Mouse (Mus musculus): ENCODE measurements around the gene Pom121l2. TPM values are rescaled to one million over a fixed set of nuclear protein-coding genes. Genes with fewer than 3 reads are reported as not detected.

The Pom121l2 gene
- total and polyA plus RNA-seq, 2 experiments from 2014 or later: not detected

DNA sequence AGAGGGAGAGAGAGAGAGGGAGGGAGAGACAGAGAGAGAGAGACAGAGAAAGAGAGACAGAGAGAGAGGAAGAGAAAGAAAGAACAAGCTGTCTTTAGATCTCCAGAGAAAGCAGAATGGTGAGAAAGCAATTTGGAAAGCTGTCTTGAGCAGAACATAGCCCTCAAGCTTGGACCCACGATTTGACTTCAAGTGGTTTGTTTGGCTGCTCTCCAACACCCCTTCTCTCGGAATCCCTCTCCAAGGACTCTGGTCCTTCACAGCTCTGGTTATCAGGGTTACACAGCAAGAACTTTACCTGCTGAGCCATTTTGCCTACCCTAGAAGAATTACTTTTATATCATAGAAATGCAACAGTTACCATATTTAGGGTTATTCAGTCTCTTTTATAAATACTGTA is 11.2 kb upstream of the Pom121l2 start:
- Histone ChIP-seq H3K36me3 (ENCODE audit: insufficient read depth, low read length) (no peaks in the 10 kb centered on the region), H3K9me3 (ENCODE audit: low read length) (peaks cover 3% of the 10 kb centered on the region; the same call in 1 of the 2 replicates), H3K4me3 (ENCODE audit: low read length) (no peak overlapping the region), H3K27me3 (ENCODE audit: insufficient read depth, low read length) (no peaks in the 10 kb centered on the region), H3K9ac (replicated peaks; ENCODE audit: low read length) (no peak overlapping the region), H3K4me2 (ENCODE audit: low read depth, low read length) (no peak overlapping the region), H3K27ac (no peak overlapping the region), H3K4me1 (ENCODE audit: insufficient read depth, low read length) (no peaks in the 10 kb centered on the region)
- DNase-seq (ENCODE audit: low spot score): no peak
- TF ChIP-seq CTCF (IDR thresholded peaks at IDR 0.05; ENCODE audit: low read depth): no peak
- no peak for ATAC-seq
- 53% methylated on average over 2 of the region's 2 CpGs for WGBS

DNA sequence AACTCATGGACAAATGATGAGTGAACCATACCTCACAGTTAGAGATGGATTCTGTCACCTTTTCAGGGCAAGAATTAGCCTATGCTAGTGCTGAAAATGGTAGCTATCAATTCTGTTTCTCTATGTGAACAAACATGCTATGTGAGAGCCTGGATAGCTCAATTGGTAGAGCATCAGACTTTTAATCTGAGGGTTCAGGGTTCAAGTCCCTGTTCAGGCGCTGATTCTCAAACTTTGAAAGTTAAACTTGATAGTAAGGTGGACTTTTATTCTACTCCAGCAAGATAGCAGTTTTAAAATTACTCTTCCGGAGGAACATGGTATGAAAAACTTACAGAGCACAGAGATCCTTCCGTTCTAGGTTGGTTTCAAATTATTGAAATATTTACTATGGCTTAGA is 9.4 kb upstream of the Pom121l2 start:
- H3K27ac ChIP-seq: no peak overlapping the region
- H3K4me3 ChIP-seq (ENCODE audit: low read length): no peak overlapping the region
- TF ChIP-seq CTCF (IDR thresholded peaks at IDR 0.05; ENCODE audit: low read depth): no peak
- ATAC-seq (no peak), DNase-seq (ENCODE audit: low spot score) (no peak)
- 42% methylated on average over 3 of the region's 3 CpGs for WGBS
- H3K4me1 ChIP-seq (ENCODE audit: insufficient read depth, low read length): no peaks in the 10 kb centered on the region
- H3K9me3 ChIP-seq (ENCODE audit: low read length): peaks cover 3% of the 10 kb centered on the region; the same call in 1 of the 2 replicates
- H3K36me3 ChIP-seq (ENCODE audit: insufficient read depth, low read length): no peaks in the 10 kb centered on the region
- H3K9ac ChIP-seq (replicated peaks; ENCODE audit: low read length): no peak overlapping the region
- H3K4me2 ChIP-seq (ENCODE audit: low read depth, low read length): no peak overlapping the region
- H3K27me3 ChIP-seq (ENCODE audit: insufficient read depth, low read length): no peaks in the 10 kb centered on the region

DNA sequence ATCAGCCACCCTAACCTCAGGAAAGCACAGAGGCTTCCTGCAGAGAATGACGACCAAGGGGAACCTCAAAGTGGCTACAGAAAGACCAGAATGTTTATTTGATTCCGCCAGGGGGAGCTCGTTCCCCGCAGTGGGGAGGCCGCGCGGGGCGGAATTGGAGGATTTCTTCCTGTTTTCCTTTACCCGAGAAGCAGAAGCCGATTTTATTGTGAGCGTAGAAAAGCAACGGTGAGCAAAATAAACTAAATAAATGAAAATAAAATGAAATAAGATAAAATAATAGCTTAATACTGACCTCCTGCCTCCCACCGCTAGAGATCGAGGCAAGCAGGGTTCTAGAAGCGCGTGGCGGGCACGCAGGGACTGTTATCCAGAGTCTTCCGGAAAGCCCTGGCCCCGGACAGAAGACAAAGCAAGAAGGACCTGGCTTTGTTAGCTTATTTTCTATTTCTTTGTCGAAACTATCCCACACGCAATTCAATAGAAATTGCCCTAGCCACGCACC is 6.7 kb upstream of the Pom121l2 start:
- no peaks in the 10 kb centered on the region for H3K4me1 ChIP-seq (ENCODE audit: insufficient read depth, low read length)
- DNase-seq (ENCODE audit: low spot score) (peak; percentile 94), ATAC-seq (peak; percentile 88)
- peak overlapping the region; percentile 77 for H3K4me3 ChIP-seq (ENCODE audit: low read length)
- H3K27ac ChIP-seq: peak overlapping the region; percentile 91
- peak overlapping the region; percentile 74 for H3K9ac ChIP-seq (replicated peaks; ENCODE audit: low read length)
- WGBS: under 1% methylated on average over 23 of the region's 23 CpGs
- peak overlapping the region; percentile 53 for H3K4me2 ChIP-seq (ENCODE audit: low read depth, low read length)
- TF ChIP-seq CTCF (IDR thresholded peaks at IDR 0.05; ENCODE audit: low read depth): peak; percentile 90
- H3K9me3 ChIP-seq (ENCODE audit: low read length): no peaks in the 10 kb centered on the region
- peaks cover 4% of the 10 kb centered on the region; the same call in 1 of the 2 replicates for H3K27me3 ChIP-seq (ENCODE audit: insufficient read depth, low read length)
- no peaks in the 10 kb centered on the region for H3K36me3 ChIP-seq (ENCODE audit: insufficient read depth, low read length)

DNA sequence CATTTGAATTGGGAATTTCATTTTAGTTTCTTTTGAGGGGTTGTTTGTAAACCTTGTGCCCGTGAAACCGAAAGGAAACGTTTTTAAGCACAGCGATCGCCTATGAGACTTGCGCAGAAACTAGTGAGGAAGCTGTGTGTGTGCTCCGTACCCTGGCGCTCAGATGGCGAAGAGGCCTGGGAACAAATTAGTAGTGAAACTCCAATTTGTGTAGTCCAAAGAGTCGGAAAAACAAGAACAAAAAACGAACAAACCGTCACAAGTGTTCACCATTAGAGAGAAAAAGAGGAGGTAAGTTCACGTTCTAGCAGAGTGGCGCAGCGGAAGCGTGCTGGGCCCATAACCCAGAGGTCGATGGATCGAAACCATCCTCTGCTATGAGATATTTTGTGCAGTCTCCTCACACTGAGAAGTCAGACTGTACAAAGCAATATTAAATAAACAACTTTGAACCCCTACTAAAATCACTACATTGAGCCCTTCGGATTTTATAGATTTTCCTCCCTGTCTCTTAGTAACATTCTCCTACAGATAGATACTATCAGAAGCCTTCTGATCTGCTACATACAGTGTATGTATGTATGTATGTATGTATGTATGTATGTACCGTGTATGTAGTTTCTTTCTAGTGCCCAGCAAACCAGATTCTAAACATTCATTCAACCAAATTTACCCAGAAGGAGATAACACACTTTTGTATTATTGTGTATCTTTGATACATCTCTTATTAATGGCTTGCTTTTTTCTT is 6.1 kb upstream of the Pom121l2 start:
- Histone ChIP-seq H3K9ac (replicated peaks; ENCODE audit: low read length) (peak overlapping the region; percentile 74), H3K27me3 (ENCODE audit: insufficient read depth, low read length) (peaks cover 9% of the 10 kb centered on the region)
- 4% methylated on average over 20 of the region's 20 CpGs for WGBS

GRCm38 (mm10) chr13:21981803-21982193 is 804 bp downstream of the Pom121l2 start:
- Histone ChIP-seq H3K4me3 (ENCODE audit: low read length) (peak overlapping the region; percentile 58), H3K27me3 (ENCODE audit: insufficient read depth, low read length) (peaks cover 44% of the 10 kb centered on the region), H3K27ac (no peak overlapping the region), H3K4me1 (ENCODE audit: insufficient read depth, low read length) (peaks cover 6% of the 10 kb centered on the region), H3K9ac (replicated peaks; ENCODE audit: low read length) (peak overlapping the region; percentile 56), H3K36me3 (ENCODE audit: insufficient read depth, low read length) (no peaks in the 10 kb centered on the region), H3K9me3 (ENCODE audit: low read length) (no peaks in the 10 kb centered on the region), H3K4me2 (ENCODE audit: low read depth, low read length) (peak overlapping the region; percentile 99)
- no peak for TF ChIP-seq CTCF (IDR thresholded peaks at IDR 0.05; ENCODE audit: low read depth)
- ATAC-seq (peak; percentile 32), DNase-seq (ENCODE audit: low spot score) (no peak)
- 7% methylated on average over 17 of the region's 17 CpGs for WGBS

More for the DNA sequence above, 6.1 kb upstream of the Pom121l2 start:
- H3K4me1 ChIP-seq (ENCODE audit: insufficient read depth, low read length): no peaks in the 10 kb centered on the region
- no peaks in the 10 kb centered on the region for H3K36me3 ChIP-seq (ENCODE audit: insufficient read depth, low read length)
- ATAC-seq (peak; percentile 90), DNase-seq (ENCODE audit: low spot score) (peak; percentile 86)
- H3K27ac ChIP-seq: peak overlapping the region; percentile 91
- H3K9me3 ChIP-seq (ENCODE audit: low read length): no peaks in the 10 kb centered on the region
- peak overlapping the region; percentile 77 for H3K4me3 ChIP-seq (ENCODE audit: low read length)
- no peak for TF ChIP-seq CTCF (IDR thresholded peaks at IDR 0.05; ENCODE audit: low read depth)
- H3K4me2 ChIP-seq (ENCODE audit: low read depth, low read length): peak overlapping the region; percentile 53

GRCm38 (mm10) chr13:21984486-21984885 is 3.5 kb downstream of the Pom121l2 start:
- ATAC-seq (no peak), DNase-seq (ENCODE audit: low spot score) (no peak)
- TF ChIP-seq CTCF (IDR thresholded peaks at IDR 0.05; ENCODE audit: low read depth): no peak
- Histone ChIP-seq H3K4me3 (ENCODE audit: low read length) (no peak overlapping the region), H3K9me3 (ENCODE audit: low read length) (no peaks in the 10 kb centered on the region), H3K4me2 (ENCODE audit: low read depth, low read length) (no peak overlapping the region), H3K36me3 (ENCODE audit: insufficient read depth, low read length) (no peaks in the 10 kb centered on the region), H3K9ac (replicated peaks; ENCODE audit: low read length) (no peak overlapping the region), H3K27me3 (ENCODE audit: insufficient read depth, low read length) (peaks cover 39% of the 10 kb centered on the region), H3K4me1 (ENCODE audit: insufficient read depth, low read length) (peaks cover 6% of the 10 kb centered on the region), H3K27ac (no peak overlapping the region)
- WGBS: 81% methylated on average over 2 of the region's 2 CpGs

DNA sequence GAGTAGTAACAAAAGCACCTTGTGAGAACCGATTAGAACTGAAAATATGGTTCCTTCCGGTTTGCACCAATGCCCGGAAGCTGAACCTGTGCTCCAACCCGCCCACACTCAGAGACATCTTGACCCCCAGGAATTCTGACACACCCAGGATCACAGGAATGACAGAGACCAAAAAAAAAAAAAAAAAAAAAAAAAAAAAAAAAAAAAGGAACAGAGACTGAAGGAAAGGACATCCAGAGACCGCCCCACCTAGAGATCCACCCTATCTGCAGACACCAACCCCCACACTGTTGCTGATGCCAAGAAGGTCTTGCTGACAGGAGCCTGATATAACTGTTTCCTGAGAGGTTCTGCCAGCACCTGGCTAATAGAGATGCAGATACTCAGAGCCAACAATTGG is 11.6 kb downstream of the Pom121l2 start:
- no peak overlapping the region for H3K4me2 ChIP-seq (ENCODE audit: low read depth, low read length)
- TF ChIP-seq CTCF (IDR thresholded peaks at IDR 0.05; ENCODE audit: low read depth): no peak
- H3K4me1 ChIP-seq (ENCODE audit: insufficient read depth, low read length): no peaks in the 10 kb centered on the region
- H3K27me3 ChIP-seq (ENCODE audit: insufficient read depth, low read length): peaks cover 40% of the 10 kb centered on the region
- no peak overlapping the region for H3K27ac ChIP-seq
- no peaks in the 10 kb centered on the region for H3K9me3 ChIP-seq (ENCODE audit: low read length)
- no peaks in the 10 kb centered on the region for H3K36me3 ChIP-seq (ENCODE audit: insufficient read depth, low read length)
- DNase-seq (ENCODE audit: low spot score): no peak
- 90% methylated on average over 5 of the region's 5 CpGs for WGBS
- no peak overlapping the region for H3K4me3 ChIP-seq (ENCODE audit: low read length)
- no peak for ATAC-seq
- no peak overlapping the region for H3K9ac ChIP-seq (replicated peaks; ENCODE audit: low read length)

All from hindbrain, postnatal 0 days (tissue).